Mouse (Mus musculus) CH12F3 (cell line): ENCODE data around the gene Nabp2.

Experiments used
- in situ Hi-C: fragments of 300-500 bp; cut with MboI; formaldehyde crosslinking; loops from 2 replicates; pipeline ENCODE4 v1.14.3; 2020; ENCODE audit warnings: low sequenced_read_pairs

Nabp2 gene

DNA sequence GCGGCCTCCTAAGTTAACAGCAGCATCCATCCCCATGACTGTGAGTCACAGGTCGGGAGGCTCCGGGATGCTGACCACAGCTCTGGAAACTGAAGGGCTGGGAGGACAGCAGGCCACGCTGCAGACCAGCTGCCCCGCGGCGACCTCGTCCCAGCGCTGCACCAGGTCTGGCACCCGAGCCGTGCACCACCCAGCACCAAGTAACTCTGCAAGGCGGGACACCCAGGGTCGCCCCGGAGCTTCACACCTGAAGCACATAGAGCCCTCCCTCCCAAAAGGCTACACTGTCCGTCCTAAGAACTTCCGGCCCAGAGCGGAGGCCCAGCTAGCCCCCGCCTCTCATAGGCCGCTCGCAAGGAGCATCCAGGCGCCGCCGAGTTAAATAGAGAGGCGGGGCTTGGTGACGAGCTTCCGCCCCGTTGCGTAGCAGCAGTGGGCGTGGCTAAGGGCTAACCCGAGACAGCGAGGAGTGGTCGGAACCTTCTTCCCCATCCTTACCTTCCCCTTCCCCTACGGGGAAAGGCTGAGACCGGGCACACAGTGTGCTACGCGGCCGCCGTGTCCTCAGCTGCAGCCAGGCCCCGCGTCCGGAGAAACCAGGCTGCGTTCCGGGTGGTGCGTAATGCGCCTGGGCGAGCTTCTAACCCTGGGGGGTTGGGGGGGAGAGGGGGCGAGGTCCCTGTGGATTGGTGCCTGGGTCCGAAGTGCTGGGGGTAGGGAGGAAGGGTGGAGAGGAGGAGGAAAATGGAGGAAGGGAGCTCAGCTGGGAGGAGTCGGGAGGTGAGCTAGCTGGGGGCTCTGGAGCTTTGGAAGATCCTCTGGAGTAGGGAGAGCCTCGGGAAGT, at the start of gene Nabp2, which contains the start of gene Rnf41:
Gene Nabp2, minus strand, starts transcription at position 282 of the 844 bp plus-strand sequence.
Gene Rnf41, plus strand, starts transcription at position 447 of the 844 bp plus-strand sequence.
- in situ Hi-C loops, result no loop called here

DNA sequence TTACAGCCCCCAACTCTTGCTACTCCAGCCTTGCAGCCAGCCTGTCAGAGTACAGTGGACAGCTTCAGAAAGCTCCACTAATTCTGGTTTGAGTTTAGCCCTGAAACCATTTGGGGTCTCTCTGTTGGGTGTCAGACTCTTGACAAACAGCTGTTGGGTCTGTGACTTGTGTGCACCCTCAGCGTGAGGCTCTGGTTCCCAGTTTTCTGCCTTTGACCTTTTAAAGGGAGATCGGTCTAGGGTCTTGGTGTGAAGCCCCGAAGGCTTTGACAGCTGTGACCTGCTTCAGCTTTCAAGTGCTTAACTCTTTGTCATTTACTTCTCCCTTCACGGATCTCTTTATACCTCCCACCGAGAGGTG, 49.0 kb upstream of the Nabp2 start:
- in situ Hi-C loops, result no loop called here

DNA sequence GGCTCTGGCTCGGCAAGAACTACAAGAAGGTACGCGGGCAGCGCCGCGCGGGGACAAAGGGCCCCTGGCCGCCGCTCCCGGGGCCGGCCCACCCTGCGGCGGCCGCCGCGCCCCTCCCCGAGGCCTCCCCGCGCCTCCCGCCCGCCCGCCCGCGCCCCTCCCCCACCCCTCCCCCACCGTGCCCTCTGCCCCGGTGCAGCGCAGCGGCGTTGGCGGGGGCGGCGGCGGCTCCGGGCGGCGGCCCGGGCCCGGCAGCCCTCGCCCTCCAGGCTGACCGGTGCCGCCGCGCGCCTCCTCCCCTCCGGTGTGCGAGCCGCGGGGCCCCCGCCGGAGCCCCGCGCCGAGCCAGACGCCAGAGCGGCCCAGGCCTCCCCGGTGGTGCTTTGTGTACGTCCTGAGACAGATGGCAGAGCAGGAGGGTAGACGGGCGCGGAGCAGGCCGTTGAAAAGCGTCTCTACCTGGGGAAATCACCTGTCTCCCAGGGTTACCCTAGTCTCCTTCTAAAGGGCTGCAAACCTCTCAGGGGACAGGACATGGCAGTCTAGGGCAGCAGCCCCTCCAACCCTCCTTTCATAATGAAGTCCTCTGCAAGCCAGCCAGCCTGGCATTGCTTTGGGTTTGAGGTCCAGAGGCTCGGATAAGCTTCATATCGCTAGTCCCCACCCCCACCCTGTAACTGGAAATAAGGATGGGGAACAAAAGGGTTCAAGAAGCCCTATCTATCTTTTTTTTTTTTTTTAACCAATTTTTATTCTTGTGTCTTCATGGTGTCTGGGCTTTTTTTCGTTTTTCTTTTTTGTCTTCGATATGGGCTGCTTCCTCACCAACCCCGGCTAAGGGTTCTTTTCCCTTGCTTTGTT, 48.3 kb upstream of the Nabp2 start:
- in situ Hi-C loops, result no loop called here

DNA sequence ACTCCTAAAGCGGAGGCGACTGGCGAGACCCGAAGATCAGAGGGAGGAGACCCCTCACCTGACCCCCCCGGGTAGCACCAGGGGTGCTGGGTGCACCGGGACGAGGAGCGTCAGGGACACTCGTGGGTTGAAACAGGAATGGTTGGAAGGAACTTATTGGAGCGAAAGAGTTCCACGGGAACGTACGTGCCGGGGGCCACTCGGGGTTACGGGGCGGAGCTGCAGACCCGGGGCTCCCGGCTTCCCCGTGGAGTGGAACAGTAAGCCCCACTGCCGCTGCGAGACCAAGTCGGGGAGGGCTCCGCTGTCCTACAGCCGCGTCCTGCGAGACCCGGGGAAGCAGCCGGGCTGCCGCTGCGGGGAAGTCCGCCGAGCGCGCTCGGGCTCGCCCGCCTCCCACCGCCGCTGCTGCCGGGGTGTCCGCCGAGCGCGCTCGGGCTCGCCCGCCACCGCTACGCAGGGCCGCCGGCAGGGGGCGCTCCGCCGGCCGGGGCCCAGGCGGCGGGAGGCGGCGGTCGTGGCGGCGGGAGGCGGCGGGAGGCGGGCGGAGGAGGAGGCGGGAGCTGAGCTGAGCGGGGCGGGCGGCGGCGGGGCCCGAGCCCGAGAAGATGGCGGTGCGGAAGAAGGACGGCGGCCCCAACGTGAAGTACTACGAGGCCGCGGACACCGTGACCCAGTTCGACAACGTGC, 47.6 kb upstream of the Nabp2 start, which contains the start of gene Smarcc2:
Gene Smarcc2, plus strand, starts transcription at position 530 of the 690 bp plus-strand sequence.
- in situ Hi-C loops, result no loop called here

DNA sequence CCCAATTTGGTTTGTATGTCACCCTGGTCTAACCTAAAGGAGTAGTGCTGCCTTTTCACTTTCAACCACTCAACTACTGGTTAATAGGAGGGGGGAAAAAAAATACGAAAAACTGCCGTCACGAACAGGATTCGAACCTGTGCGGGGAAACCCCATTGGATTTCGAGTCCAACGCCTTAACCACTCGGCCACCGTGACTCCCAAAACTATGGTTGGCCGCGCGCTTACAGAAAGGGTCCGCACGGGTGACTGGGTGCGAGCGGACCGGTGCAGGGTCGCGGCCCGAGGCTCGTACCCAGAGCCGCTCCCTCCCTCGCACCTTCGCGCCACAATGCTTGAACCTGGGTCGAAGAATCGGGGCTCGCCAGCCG, 47.0 kb upstream of the Nabp2 start:
- in situ Hi-C loops, result no loop called here

DNA sequence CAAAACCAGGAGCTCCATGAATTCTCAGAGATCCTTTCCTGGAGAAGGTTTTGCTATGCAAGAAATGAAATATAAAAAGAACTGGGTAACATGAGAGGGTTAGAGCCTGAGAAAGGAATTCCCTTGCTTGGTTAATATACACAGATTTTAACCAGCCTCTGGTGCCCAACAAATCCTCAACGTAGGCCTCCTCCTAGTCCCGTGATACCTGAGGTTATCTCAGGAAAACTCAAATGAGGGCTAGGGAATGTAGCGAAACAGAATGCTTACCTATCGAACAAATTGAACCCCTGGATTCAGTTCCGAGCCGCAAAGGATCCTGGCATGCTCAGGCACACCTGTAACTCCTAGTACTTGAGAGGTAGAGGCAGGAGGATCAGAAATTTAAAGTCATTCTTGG, 46.4 kb upstream of the Nabp2 start:
- in situ Hi-C loops, result no loop called here

DNA sequence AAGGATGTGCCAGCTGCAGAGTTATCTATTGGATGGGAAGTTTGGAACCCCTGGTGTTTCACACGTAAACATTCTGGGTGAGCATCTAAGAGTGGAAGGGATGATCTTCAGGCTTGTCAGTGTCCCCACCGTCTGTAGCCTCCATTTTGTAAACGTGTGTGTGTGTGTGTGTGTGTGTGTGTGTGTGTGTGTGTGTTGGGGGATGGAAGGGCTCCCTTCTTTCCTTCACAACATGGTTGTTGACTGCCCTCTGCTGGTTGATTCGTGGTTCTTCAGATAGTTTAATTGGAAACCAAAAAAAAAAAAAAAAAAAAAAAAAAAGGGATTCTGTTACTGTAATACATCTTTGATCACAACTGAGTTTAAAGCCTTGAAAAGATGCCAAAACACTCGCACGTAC, 44.0 kb upstream of the Nabp2 start:
- in situ Hi-C loops, result no loop called here

DNA sequence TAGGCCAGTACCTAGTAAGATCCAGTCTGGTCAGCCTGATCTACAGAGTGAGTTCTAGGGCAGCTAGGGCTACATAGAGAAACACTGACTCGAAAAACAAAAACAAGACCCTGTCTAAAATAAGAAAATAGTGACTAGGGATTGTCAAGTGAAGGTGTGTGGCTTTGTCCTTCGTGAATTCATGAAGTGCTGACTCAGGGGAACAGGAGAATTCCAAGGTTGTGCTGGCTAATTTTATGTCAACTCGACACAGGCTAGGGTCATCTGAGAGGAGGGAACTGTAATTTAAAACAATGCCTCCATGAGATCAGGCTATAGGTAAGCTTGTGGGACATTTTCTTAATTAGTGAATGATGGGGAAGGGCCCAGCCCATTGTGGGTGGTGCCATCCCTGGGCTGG, 43.2 kb upstream of the Nabp2 start:
- in situ Hi-C loops, result no loop called here

DNA sequence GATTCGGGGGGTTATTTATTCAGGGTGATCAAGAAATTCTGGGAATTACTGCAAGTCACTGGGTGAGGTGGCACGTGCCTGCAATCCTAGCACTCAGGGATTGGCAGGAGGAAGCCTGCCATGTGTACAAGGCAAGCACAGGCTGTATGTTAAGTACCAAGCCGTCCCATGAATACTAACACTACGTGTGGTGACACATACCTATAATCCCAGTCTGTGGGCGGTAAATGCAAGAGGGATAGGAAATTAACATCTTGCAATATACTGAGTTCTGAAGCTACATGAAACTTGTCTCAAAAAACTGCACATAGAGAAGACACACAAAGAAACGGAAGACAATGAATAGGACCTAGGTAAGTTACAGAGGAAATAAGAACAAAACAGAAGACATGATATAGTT, 39.7 kb upstream of the Nabp2 start:
- in situ Hi-C loops, result no loop called here

DNA sequence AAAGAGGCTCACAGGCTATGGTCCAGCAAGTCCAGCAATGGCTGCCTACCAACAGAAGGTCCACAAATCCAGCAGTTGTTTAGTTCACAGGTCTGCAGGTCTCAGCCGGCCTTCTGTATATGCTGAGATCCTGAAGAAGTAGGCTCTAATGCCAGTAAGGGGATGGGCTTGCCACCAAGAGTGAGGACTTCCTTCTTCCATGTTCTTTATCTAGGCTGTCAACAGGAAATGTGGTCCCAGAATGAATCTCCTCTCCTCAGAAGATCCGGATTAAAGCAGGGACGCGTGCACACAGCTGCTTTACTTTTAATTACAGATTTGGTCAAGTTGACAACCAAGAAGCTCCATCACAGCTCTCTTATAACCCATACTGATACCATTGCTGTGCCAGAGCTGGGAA, 34.1 kb upstream of the Nabp2 start:
- in situ Hi-C loops, result no loop called here

DNA sequence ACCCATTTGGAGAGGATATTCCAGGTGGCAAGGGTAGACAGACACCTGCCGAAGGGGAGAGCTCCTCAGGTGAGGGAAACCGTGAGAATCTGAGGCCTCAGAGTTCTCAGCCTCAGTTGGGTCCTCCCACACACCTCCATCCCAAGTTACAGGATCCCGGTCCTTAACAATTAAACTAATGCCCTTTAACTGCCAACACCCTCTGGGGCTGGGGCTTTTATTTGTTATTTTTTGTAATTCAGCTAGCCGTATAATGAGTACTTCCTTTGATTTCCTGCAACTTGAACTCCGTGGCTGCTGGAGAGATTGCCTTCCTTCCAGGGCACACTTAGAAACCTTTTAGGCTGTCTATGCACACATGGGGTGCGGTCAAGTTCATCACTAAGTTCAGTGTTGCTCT, 33.1 kb upstream of the Nabp2 start:
- in situ Hi-C loops, result no loop called here

DNA sequence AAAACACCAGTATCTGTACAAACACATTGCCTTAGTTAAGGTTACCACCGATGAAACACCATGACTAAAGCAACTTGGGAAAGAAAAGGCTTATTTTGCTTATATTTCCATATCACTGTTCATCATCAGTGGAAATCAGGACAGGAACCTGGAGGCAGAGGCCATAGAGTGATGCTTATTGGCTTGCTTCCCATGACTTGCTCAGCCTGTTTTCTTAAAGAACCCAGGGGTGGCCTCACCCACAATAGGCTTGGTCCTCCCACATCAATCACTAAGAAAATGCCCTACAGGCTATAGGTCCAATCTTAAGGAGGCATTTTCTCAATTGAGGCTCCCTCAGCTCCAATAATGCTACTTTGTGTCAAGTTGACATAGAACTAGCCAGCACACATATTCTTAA, 31.4 kb upstream of the Nabp2 start:
- in situ Hi-C loops, result no loop called here

DNA sequence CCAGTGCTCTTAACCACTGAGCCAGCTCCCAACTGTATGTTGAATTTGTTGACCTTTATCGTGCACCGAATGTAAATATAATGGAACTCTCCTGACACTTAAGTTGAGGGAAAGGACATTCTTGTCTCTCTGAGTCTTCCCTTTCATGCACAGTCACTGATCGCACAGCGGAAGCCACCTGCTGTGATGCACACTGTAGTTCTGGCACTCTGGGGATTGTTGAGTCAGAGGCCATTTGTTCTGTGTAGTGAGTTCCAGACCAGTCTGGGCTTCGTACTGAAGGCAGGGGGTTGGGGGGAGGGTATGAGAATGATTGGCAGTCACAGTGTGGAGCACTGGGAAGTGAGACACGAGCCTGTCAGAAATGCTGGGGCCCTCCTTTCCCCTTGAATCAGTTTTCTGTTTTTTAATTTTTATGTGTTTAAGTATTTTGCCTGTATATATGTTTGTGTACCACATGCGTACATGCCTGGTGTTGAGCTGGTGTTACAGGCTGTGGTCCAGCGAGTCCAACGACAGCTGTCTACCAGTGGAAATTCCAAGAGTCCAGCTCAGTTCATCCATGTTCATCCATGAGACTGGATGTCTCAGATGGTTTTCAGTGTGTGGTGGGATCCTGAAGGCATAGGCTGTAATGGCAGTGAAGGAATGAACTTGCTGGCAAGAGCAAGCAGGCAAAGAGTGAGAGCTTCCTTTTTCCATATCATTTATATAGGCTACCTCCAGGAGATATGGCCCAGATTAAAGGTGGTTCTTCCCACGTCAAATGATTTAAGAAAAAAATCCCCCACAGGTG, 30.2 kb upstream of the Nabp2 start:
- in situ Hi-C loops, result no loop called here

DNA sequence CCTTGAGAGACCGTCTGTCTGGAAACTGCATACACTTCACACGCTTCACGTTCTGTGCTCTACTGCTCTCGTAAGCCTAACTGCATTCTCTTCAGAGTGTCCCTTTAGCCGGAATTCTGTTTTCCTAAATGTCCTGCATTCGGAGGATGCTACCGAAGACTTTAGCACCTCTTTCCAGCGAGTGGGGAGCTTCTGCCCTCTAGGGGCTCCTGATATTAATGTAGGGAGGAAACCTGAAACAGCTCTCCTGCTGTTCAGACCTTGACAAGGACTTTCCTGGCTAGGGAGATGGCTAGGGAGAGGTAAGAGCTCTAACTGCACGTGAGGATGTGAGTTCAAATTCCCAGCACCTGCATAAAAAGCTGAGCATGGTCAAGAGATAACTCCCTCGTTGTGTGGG, 29.1 kb upstream of the Nabp2 start:
- in situ Hi-C loops, result no loop called here

DNA sequence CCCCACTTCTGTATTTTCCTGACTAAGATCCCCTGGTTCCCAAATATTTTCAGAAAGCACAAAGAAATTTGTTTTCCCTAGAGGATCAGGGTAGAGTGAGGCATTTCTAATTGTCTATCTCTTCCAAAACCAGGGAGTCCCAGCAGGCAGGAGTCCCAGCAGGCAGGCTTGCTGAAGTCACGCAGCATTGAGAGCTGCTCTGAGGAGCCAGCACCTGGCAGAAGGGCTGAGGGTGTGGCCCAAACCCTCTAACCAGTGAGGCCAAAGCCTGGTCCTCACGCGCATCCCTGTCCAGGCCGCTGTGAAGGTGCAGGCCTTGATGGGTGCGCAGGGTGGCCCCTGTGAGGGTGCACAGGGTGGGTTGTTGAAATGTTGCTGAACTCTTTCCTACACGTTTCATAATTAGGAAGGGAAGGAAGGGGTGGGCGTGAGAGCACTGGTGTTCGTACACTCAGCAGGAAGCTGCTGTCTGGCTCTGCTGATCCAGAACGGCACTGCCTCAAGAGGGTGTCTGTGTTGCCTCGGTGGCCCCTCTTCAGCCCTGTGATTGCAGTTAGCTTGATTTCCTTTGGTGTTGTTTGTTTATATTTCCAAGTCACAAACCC, 27.5 kb upstream of the Nabp2 start:
- in situ Hi-C loops, result no loop called here

DNA sequence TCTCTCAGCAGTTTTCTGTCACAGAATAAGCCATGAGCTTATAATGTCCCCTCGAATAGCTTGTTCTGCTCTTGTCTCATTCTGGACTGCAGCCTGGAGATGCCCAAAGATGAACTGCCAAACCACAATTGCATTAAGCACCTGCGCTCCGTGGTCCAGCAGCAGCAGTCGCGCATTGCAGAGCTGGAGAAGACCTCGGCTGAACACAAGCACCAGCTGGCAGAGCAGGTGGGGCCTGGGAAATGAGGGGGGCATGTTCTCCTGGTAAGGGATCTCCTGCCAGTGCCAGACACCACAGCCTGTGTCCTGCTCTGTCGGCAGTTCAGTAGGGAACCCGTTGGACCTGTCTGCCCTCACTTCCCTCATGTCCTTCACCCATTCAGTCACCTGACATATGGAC, 25.1 kb upstream of the Nabp2 start:
- in situ Hi-C loops, result no loop called here

DNA sequence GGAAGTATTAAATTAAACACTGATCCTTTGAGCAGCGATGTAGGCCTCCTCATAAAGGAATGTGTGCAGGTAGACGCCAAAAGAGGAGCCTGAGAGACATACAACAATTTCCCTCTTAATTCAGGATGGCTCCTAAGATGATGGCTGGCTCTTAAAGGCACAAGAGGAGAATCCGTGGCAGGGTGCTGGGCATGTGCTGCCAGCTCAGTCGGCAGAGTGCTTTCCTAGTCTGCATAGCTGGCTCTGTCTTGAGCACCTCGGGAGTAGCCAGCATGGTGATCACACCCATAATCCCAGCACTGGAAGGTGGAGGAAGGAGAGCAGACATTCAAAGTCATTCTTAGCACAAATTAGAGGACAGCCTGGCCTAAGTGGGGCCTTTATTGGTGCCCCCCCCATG, 24.6 kb upstream of the Nabp2 start:
- in situ Hi-C loops, result no loop called here

DNA sequence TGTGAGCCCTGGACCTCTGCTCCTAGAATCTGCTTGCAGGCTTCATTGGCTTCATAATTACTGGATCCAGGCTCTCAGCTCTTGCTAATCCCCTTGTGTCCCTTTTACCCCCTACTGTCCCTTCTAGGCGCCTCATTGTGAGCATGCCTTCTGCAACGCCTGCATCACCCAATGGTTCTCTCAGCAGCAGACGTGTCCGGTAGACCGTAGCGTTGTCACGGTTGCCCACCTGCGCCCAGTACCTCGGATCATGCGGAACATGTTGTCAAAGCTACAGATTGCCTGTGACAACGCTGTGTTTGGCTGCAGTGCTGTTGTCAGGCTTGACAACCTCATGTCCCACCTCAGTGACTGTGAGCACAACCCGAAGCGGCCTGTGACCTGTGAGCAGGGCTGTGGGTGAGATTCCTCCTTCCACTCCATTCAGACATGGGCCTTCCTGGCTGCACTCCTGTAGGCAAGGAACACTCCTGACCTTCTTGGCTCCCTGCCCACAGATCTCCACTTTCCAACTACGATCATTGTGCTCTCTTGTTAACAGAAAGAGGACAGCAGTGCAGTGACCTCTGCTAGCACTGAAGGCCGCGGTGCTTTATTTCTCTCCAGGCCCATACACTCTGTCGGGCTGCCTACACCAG, 24.0 kb upstream of the Nabp2 start:
- in situ Hi-C loops, result no loop called here

DNA sequence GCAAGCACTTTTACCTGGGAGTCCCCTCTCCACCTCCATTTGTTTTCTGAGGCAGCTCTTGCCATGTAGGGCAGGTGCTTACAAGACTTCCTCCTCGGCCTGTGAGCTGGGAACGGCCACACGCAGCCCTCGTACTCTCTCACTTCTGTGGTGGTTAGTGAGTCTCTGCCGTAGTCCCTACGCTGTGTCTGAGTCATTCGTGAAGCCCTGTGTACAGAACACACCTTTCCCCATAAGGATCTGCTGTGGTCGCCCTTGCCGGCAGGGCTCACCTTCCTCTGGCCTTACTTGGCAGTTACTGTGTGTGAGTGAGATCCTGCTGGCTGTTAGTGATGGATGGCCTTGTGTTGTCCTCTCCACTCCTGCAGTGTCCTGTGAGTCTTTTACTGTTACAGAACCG, 23.4 kb upstream of the Nabp2 start:
- in situ Hi-C loops, result no loop called here

DNA sequence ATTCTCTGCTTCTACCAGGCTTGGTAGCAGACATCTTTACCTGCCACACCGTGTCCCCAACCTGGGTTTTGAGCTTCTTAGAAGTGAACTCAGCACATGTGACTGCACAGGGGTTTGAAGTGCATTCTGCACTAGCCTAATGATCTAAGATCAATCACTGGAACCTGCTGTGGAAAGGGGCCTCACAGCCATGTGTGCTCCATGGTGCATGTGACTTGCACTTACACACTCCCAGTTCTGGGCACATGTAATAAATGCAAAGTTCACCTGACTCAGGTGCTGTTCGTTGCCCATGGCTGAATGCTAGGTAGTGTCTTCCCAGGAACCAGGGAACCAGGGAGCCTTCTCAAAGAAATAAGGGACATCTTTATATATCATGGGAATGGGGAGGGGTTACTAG, 22.1 kb upstream of the Nabp2 start:
- in situ Hi-C loops, result no loop called here
